Mouse (Mus musculus) CD8-positive naive resting alpha-beta T cell, adult 2 months (primary cell): ENCODE results near the gene Tgfbr3.

Experiments used
- DNase-seq, 2 experiments: peaks; one replicate each; pipeline ENCODE4 v3.0.0; 2022; ENCODE audit warnings: low read depth in 2 of 2, low spot score in 2 of 2

Tgfbr3 gene

GRCm38 (mm10) chr5:107087291-107087690 is 202.1 kb downstream of the Tgfbr3 start:
- DNase-seq, result no peak

- no peak for DNase-seq
Measured at GRCm38 (mm10) chr5:107086166-107086565, 203.3 kb downstream of the Tgfbr3 start.

- DNase-seq, result no peak
Measured at GRCm38 (mm10) chr5:107084431-107084830, 205.0 kb downstream of the Tgfbr3 start.

- no peak for DNase-seq
Measured at GRCm38 (mm10) chr5:107082011-107082410, 207.4 kb downstream of the Tgfbr3 start.

- no peak for DNase-seq
Measured at GRCm38 (mm10) chr5:107080986-107081624, 208.3 kb downstream of the Tgfbr3 start.

- DNase-seq, result peak; percentile 55 to 68
Measured at GRCm38 (mm10) chr5:107079920-107080319, 209.5 kb downstream of the Tgfbr3 start.

GRCm38 (mm10) chr5:107079146-107079638 is 210.2 kb downstream of the Tgfbr3 start:
- peak in 1 of 2 experiments; percentile 14 for DNase-seq

- DNase-seq, result no peak
Measured at GRCm38 (mm10) chr5:107078361-107078760, 211.1 kb downstream of the Tgfbr3 start.

GRCm38 (mm10) chr5:107077900-107078299 is 211.5 kb downstream of the Tgfbr3 start:
- no peak for DNase-seq

- DNase-seq, result no peak
Measured at GRCm38 (mm10) chr5:107074980-107075583, 214.3 kb downstream of the Tgfbr3 start.

GRCm38 (mm10) chr5:107074350-107074749 is 215.1 kb downstream of the Tgfbr3 start:
- DNase-seq, result no peak

GRCm38 (mm10) chr5:107073536-107073935 is 215.9 kb downstream of the Tgfbr3 start:
- no peak for DNase-seq

- DNase-seq, result no peak
Measured at GRCm38 (mm10) chr5:107068146-107068545, 221.3 kb downstream of the Tgfbr3 start.

GRCm38 (mm10) chr5:107067531-107067930 is 221.9 kb downstream of the Tgfbr3 start:
- no peak for DNase-seq

- DNase-seq, result no peak
Measured at GRCm38 (mm10) chr5:107064922-107065321, 224.5 kb downstream of the Tgfbr3 start.

- DNase-seq, result no peak
Measured at GRCm38 (mm10) chr5:107062229-107062852, 227.1 kb downstream of the Tgfbr3 start.

- no peak for DNase-seq
Measured at GRCm38 (mm10) chr5:107059514-107059913, 229.9 kb downstream of the Tgfbr3 start.

GRCm38 (mm10) chr5:107058642-107059041 is 230.8 kb downstream of the Tgfbr3 start:
- DNase-seq, result no peak
